Mouse (Mus musculus): ENCODE data around the gene Klc4. TPM values are rescaled to one million over a fixed set of nuclear protein-coding genes. Genes with fewer than 3 reads are reported as not detected.
A peak's percentile ranks its signal among the peaks of the same experiment; 100 is the strongest.

Gene Klc4
- polyA plus RNA-seq, 1 experiment from 2014 or later, result 45.7 TPM

DNA sequence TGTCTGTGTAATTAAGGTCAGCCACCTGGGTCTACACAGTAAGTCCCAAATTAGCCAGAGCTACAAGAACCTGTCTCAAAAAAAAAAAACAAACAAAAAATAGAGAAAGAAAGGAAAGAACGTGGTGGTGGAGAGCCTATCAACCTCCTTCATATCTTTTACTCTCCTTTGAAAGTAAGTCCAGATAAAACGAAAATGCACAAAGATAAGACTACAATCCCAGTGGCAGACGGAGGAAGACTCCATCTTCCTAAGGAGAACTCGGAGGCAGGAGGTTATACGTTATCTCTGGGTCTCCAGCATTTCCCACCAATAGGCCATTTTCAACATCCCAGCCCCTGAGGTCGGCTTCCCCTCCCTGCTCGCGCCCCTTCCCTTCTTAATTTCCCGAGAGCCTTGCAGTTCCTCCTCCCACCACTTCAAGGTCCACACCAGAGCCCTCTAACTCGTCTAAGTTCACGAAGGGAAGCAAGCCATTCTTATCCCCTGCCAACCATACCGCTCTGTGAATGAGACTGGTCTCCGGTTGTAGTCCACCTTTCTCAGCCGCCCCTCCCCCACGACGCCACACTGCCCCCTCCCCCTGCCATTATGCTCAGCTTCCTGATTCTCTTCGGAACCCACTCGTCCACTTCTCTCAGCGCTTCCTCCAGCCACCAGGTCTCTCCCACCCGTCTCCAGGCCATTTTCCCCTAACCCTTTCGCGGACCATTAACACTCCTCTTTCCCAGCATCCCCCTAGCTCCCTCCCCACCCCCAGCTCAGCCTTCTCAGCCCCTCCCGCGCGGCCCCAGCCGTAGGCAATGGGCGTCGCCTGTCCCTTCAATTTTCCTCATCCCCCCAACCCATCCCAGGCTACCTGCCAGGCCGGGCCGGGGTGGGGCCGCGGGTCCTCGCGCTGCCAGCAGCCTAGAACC is 34.3 kb upstream of the Klc4 start:
- Histone ChIP-seq H3K27ac (ENCODE audit: low read depth) (peak overlapping the region; percentile 66), H3K9me3 (ENCODE audit: control insufficient read depth, low read length) (no peaks in the 10 kb centered on the region), H3K36me3 (ENCODE audit: control insufficient read depth, insufficient read depth, low read length) (peaks cover 49% of the 10 kb centered on the region), H3K4me2 (ENCODE audit: low read length) (peak overlapping the region; percentile 82), H3K4me3 (ENCODE audit: low read depth, low read length) (peak overlapping the region; percentile 86), H3K4me1 (replicated peaks; ENCODE audit: control insufficient read depth, insufficient read depth, low read length) (peaks cover 22% of the 10 kb centered on the region), H3K27me3 (replicated peaks; ENCODE audit: control insufficient read depth, insufficient read depth, low read length) (no peaks in the 10 kb centered on the region), H3K9ac (ENCODE audit: low read length) (peak overlapping the region; percentile 55)
- peak; percentile 12; the same call in 1 of the 2 replicates for ATAC-seq (replicated peaks; ENCODE audit: low FRiP score, low TSS enrichment, low read depth)
- DNase-seq (ENCODE audit: low spot score), result peak; percentile 82
- 1% methylated on average over 34 of the region's 34 CpGs for WGBS

DNA sequence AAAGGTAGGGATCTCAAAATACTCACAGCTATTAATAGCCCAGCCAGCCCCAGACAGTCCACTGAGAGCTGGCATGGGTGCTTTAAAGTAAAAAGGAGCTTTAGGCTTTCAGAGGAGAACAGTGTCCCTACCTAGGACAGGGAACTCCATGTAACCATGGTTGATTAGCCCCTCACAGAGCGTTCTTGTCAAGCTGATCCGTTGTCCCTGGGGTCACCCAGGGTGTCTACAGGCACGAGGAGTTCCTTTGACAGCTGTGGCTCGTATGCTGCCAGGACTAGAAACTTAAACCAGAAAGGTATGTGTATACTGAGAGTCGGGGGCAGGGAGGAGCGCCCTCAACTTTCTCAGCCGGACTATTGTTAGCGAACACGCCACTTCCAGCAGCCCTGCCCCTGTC is 33.1 kb upstream of the Klc4 start:
- Histone ChIP-seq H3K36me3 (ENCODE audit: control insufficient read depth, insufficient read depth, low read length) (peaks cover 43% of the 10 kb centered on the region), H3K9ac (ENCODE audit: low read length) (peak overlapping the region; percentile 55; the same call in 1 of the 2 replicates), H3K27ac (ENCODE audit: low read depth) (no peak overlapping the region), H3K4me1 (replicated peaks; ENCODE audit: control insufficient read depth, insufficient read depth, low read length) (peaks cover 30% of the 10 kb centered on the region), H3K9me3 (ENCODE audit: control insufficient read depth, low read length) (no peaks in the 10 kb centered on the region), H3K4me2 (ENCODE audit: low read length) (peak overlapping the region; percentile 82), H3K4me3 (ENCODE audit: low read depth, low read length) (peak overlapping the region; percentile 86; the same call in 1 of the 2 replicates), H3K27me3 (replicated peaks; ENCODE audit: control insufficient read depth, insufficient read depth, low read length) (no peaks in the 10 kb centered on the region)
- WGBS, result 38% methylated on average over 9 of the region's 9 CpGs
- DNase-seq (ENCODE audit: low spot score), result no peak
- ATAC-seq (replicated peaks; ENCODE audit: low FRiP score, low TSS enrichment, low read depth), result no peak

DNA sequence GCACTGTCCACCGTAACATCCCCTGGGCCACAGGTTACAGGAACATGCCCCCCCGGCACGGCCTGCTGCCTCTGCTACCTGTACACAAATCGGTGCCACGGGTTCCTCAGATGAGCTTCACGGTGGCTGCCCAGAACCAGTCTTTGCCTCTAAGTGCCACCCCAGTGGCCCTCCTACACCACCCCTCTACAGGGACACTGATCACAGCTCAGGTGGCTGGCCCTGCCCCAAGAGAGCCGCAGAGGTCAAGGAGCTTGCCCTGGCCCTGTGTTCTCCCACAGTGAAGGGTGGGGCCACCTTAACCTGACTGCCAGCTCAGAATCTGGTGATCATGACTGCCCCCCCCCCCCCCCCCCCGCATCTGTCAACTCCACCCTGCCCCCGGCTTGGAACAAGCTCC is 32.6 kb upstream of the Klc4 start, which contains the start of gene Mea1:
TSS of gene Mea1 (plus strand) at position 378 of the 400 bp plus-strand sequence.
- WGBS, result 78% methylated on average over 8 of the region's 9 CpGs
- Histone ChIP-seq H3K9ac (ENCODE audit: low read length) (peak within 1 kb of the TSS; percentile 55), H3K4me2 (ENCODE audit: low read length) (peak within 1 kb of the TSS; percentile 82), H3K27me3 (replicated peaks; ENCODE audit: control insufficient read depth, insufficient read depth, low read length) (no peaks in the 10 kb centered on the region), H3K4me3 (ENCODE audit: low read depth, low read length) (peak within 1 kb of the TSS; percentile 86), H3K9me3 (ENCODE audit: control insufficient read depth, low read length) (no peaks in the 10 kb centered on the region), H3K27ac (ENCODE audit: low read depth) (peak within 1 kb of the TSS; percentile 66; the same call in 1 of the 2 replicates), H3K36me3 (ENCODE audit: control insufficient read depth, insufficient read depth, low read length) (peaks cover 38% of the 10 kb centered on the region), H3K4me1 (replicated peaks; ENCODE audit: control insufficient read depth, insufficient read depth, low read length) (peaks cover 33% of the 10 kb centered on the region)
- no peak for ATAC-seq (replicated peaks; ENCODE audit: low FRiP score, low TSS enrichment, low read depth)
- DNase-seq (ENCODE audit: low spot score), result no peak

- WGBS, result 19% methylated on average over 15 of the region's 15 CpGs
- Histone ChIP-seq H3K4me3 (ENCODE audit: low read depth, low read length) (peak overlapping the region; percentile 83), H3K4me1 (replicated peaks; ENCODE audit: control insufficient read depth, insufficient read depth, low read length) (peaks cover 30% of the 10 kb centered on the region), H3K27ac (ENCODE audit: low read depth) (peak overlapping the region; percentile 80), H3K27me3 (replicated peaks; ENCODE audit: control insufficient read depth, insufficient read depth, low read length) (no peaks in the 10 kb centered on the region), H3K9ac (ENCODE audit: low read length) (peak overlapping the region; percentile 81), H3K36me3 (ENCODE audit: control insufficient read depth, insufficient read depth, low read length) (peaks cover 47% of the 10 kb centered on the region), H3K9me3 (ENCODE audit: control insufficient read depth, low read length) (no peaks in the 10 kb centered on the region), H3K4me2 (ENCODE audit: low read length) (peak overlapping the region; percentile 85)
- DNase-seq (ENCODE audit: low spot score), result no peak
- peak; percentile 32 for ATAC-seq (replicated peaks; ENCODE audit: low FRiP score, low TSS enrichment, low read depth)
Measured at GRCm38 (mm10) chr17:46674530-46675283, 28.9 kb upstream of the Klc4 start.

DNA sequence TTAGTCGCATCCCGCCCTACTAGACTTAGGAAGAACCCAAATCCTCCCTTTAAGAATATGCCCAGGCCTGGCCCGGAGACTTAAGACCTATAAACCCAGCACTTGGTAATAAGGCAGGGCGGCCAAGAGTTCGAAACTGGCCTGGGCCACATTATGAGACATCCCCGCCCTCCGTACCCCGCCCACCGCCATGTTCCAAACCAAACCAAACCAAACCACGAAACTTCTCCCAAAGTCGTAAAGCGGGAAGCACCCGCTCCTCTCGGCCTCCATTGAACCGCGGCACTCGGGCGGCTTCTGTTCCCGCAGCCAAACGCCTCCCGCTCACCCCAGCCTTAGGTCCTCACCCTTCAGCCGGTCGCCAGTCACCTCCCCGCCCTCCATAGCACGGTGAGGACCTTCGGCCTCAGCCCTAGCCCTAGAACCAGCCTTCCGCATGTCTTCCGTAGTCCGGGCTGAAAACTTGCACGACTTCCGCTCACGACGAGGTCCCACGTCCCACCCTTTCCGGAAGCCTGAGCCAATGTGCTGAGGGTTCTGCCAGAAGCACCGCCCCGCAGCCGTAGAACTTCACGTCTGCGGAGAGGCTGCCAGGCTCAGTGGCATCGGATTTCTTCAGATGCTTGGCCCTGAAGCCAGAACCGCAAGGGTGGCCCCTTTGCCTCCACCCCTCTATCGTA is 28.2 kb upstream of the Klc4 start, which contains the start of gene Rrp36:
TSS of gene Rrp36 (minus strand) at position 503 of the 680 bp plus-strand sequence.
- peak within 1 kb of the TSS; percentile 80 for H3K27ac ChIP-seq (ENCODE audit: low read depth)
- ATAC-seq (replicated peaks; ENCODE audit: low FRiP score, low TSS enrichment, low read depth) (peak; percentile 92), DNase-seq (ENCODE audit: low spot score) (peak; percentile 92)
- peaks cover 55% of the 10 kb centered on the region for H3K36me3 ChIP-seq (ENCODE audit: control insufficient read depth, insufficient read depth, low read length)
- H3K9me3 ChIP-seq (ENCODE audit: control insufficient read depth, low read length), result no peaks in the 10 kb centered on the region
- peaks cover 23% of the 10 kb centered on the region for H3K4me1 ChIP-seq (replicated peaks; ENCODE audit: control insufficient read depth, insufficient read depth, low read length)
- peak within 1 kb of the TSS; percentile 81 for H3K9ac ChIP-seq (ENCODE audit: low read length)
- peak within 1 kb of the TSS; percentile 83 for H3K4me3 ChIP-seq (ENCODE audit: low read depth, low read length)
- H3K27me3 ChIP-seq (replicated peaks; ENCODE audit: control insufficient read depth, insufficient read depth, low read length), result no peaks in the 10 kb centered on the region
- WGBS, result 1% methylated on average over 42 of the region's 43 CpGs
- H3K4me2 ChIP-seq (ENCODE audit: low read length), result peak within 1 kb of the TSS; percentile 85

DNA sequence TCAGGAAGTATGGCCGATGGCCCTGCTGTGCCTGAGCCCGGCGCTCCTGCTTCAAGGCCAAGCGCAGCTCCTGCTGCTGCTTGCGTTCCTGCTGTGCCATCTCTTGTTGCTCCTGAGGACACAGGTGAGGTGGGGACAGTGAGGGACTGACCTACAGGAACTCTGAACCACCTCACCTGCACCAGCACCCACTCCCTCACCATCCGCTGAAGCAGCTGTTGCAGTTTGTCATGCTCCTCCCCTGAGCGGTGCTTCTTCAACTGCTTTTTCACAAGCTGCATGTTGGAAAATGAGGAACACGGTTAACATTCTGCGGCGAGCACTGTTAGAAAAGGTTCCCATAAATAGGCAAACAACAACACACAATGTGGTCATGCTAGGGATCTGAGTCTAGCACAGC is 24.1 kb upstream of the Klc4 start:
- ATAC-seq (replicated peaks; ENCODE audit: low FRiP score, low TSS enrichment, low read depth), result no peak
- H3K36me3 ChIP-seq (ENCODE audit: control insufficient read depth, insufficient read depth, low read length), result peaks cover 56% of the 10 kb centered on the region
- DNase-seq (ENCODE audit: low spot score), result no peak
- H3K9me3 ChIP-seq (ENCODE audit: control insufficient read depth, low read length), result no peaks in the 10 kb centered on the region
- H3K27ac ChIP-seq (ENCODE audit: low read depth), result no peak overlapping the region
- no peak overlapping the region for H3K4me3 ChIP-seq (ENCODE audit: low read depth, low read length)
- H3K27me3 ChIP-seq (replicated peaks; ENCODE audit: control insufficient read depth, insufficient read depth, low read length), result no peaks in the 10 kb centered on the region
- 93% methylated on average over 10 of the region's 10 CpGs for WGBS
- no peak overlapping the region for H3K4me2 ChIP-seq (ENCODE audit: low read length)
- peaks cover 14% of the 10 kb centered on the region for H3K4me1 ChIP-seq (replicated peaks; ENCODE audit: control insufficient read depth, insufficient read depth, low read length)
- no peak overlapping the region for H3K9ac ChIP-seq (ENCODE audit: low read length)

- no peak overlapping the region for H3K9ac ChIP-seq (ENCODE audit: low read length)
- H3K4me2 ChIP-seq (ENCODE audit: low read length), result no peak overlapping the region
- no peaks in the 10 kb centered on the region for H3K4me1 ChIP-seq (replicated peaks; ENCODE audit: control insufficient read depth, insufficient read depth, low read length)
- H3K27me3 ChIP-seq (replicated peaks; ENCODE audit: control insufficient read depth, insufficient read depth, low read length), result no peaks in the 10 kb centered on the region
- H3K27ac ChIP-seq (ENCODE audit: low read depth), result no peak overlapping the region
- H3K36me3 ChIP-seq (ENCODE audit: control insufficient read depth, insufficient read depth, low read length), result peaks cover 74% of the 10 kb centered on the region
- no peaks in the 10 kb centered on the region for H3K9me3 ChIP-seq (ENCODE audit: control insufficient read depth, low read length)
- no peak overlapping the region for H3K4me3 ChIP-seq (ENCODE audit: low read depth, low read length)
- ATAC-seq (replicated peaks; ENCODE audit: low FRiP score, low TSS enrichment, low read depth) (no peak), DNase-seq (ENCODE audit: low spot score) (no peak)
- 92% methylated on average over 16 of the region's 16 CpGs for WGBS
Measured at GRCm38 (mm10) chr17:46667712-46668111, 21.9 kb upstream of the Klc4 start.

DNA sequence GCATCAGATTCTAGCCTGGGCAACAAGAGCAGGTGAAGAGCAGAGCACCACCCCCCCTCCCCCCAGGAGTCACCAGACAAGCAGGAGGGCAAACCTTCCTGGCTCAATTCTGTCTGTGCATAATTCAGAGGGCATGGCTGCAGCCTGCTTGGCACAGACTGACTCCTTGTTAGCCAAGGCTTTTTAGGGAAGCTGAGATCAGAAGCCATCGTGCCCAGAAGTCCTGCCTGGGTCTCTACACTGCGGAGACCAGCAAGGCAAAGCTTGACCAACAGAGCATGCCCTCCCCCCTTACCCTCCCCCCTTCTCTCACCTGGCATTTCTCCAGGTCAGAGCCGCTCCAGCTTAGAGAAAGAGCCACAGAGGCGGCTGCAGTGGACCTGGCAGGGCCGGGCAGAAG is 16.9 kb upstream of the Klc4 start:
- no peaks in the 10 kb centered on the region for H3K4me1 ChIP-seq (replicated peaks; ENCODE audit: control insufficient read depth, insufficient read depth, low read length)
- ATAC-seq (replicated peaks; ENCODE audit: low FRiP score, low TSS enrichment, low read depth), result no peak
- no peaks in the 10 kb centered on the region for H3K9me3 ChIP-seq (ENCODE audit: control insufficient read depth, low read length)
- WGBS, result 91% methylated on average over 5 of the region's 5 CpGs
- DNase-seq (ENCODE audit: low spot score), result no peak
- H3K36me3 ChIP-seq (ENCODE audit: control insufficient read depth, insufficient read depth, low read length), result peaks cover 92% of the 10 kb centered on the region
- no peaks in the 10 kb centered on the region for H3K27me3 ChIP-seq (replicated peaks; ENCODE audit: control insufficient read depth, insufficient read depth, low read length)
- no peak overlapping the region for H3K4me3 ChIP-seq (ENCODE audit: low read depth, low read length)
- no peak overlapping the region for H3K9ac ChIP-seq (ENCODE audit: low read length)
- H3K4me2 ChIP-seq (ENCODE audit: low read length), result no peak overlapping the region
- H3K27ac ChIP-seq (ENCODE audit: low read depth), result no peak overlapping the region

All from intestine, embryonic 14.5 days (tissue).